In genomic region chr17:56474311-56474830, GRCm38 (mm10) we compare ENCODE assay signal across 10 mouse cellular contexts. TPM values are rescaled to one million over a fixed set of nuclear protein-coding genes. Genes with fewer than 3 reads are reported as not detected.
DNase-seq lines count a peak whose midpoint lies in the region; ATAC-seq and TF ChIP-seq lines count a peak whose summit lies in the region.
"Had no signal": no experiment of that assay in that cellular context is flagged by ENCODE, and none has a peak within 500 bp of the region (broad histone marks: within the 10 kb centered on the region; RNA-seq: fewer than 3 reads in every experiment).

No protein-coding gene starts in this region.

- H3K4me3 ChIP-seq in heart, embryonic 10.5 days: peak overlapping the region; percentile 70
- peak overlapping the region; percentile 73 to 92 for H3K4me3 ChIP-seq in ES-E14 (ENCODE audit: insufficient read depth in 1 of 2, low read depth in 1 of 2, low read length in 2 of 2, poor library complexity in 1 of 2, severe bottlenecking in 1 of 2)
- H3K4me3 ChIP-seq in heart, embryonic 13.5 days: peak overlapping the region; percentile 64
- H3K4me3 ChIP-seq in liver, embryonic 15.5 days (replicated peaks): peak overlapping the region; percentile 55

- H3K27ac ChIP-seq in heart, embryonic 10.5 days: peak overlapping the region; percentile 30
- H3K27ac ChIP-seq in ES-E14 (ENCODE audit: insufficient read depth, low read depth, low read length, poor library complexity, severe bottlenecking): no peak overlapping the region
- H3K27ac ChIP-seq in heart, embryonic 13.5 days (replicated peaks): no peak overlapping the region
- H3K27ac ChIP-seq in liver, embryonic 15.5 days (replicated peaks): no peak overlapping the region

- H3K9ac ChIP-seq in ES-E14 (ENCODE audit: insufficient read depth, low read depth, low read length, poor library complexity, severe bottlenecking): peak overlapping the region; percentile 25; the same call in 1 of the 2 replicates
- H3K9ac ChIP-seq in heart, embryonic 13.5 days: peak overlapping the region; percentile 88
- H3K9ac ChIP-seq in liver, embryonic 15.5 days: no peak overlapping the region

- no peak for ATAC-seq in heart, embryonic 13.5 days (ENCODE audit: extremely low read depth, insufficient number of reproducible peaks, low FRiP score, low TSS enrichment)
- ATAC-seq in liver, embryonic 15.5 days (ENCODE audit: insufficient read depth): no peak
- ATAC-seq: Patski had no signal

- no peaks in the 10 kb centered on the region for H3K36me3 ChIP-seq in heart, embryonic 10.5 days
- no peaks in the 10 kb centered on the region for H3K36me3 ChIP-seq in ES-E14 (ENCODE audit: control insufficient read depth, insufficient read depth, low read length, poor library complexity, severe bottlenecking)
- no peaks in the 10 kb centered on the region for H3K36me3 ChIP-seq in heart, embryonic 13.5 days
- H3K36me3 ChIP-seq in liver, embryonic 15.5 days (replicated peaks): no peaks in the 10 kb centered on the region

- no peaks in the 10 kb centered on the region; the same call in 1 of the 2 replicates for H3K9me3 ChIP-seq in heart, embryonic 10.5 days
- no peaks in the 10 kb centered on the region for H3K9me3 ChIP-seq in ES-E14 (ENCODE audit: control insufficient read depth, insufficient read depth, low read depth, low read length)
- H3K9me3 ChIP-seq in heart, embryonic 13.5 days: peaks cover 6% of the 10 kb centered on the region; the same call in 1 of the 2 replicates
- H3K9me3 ChIP-seq in liver, embryonic 15.5 days (replicated peaks): 0 out of 2 replicates have a peak, but pooled peaks cover 5% of the 10 kb centered on the region

- intact Hi-C loops in heart, postnatal 36 days (cut with DNase I): no loop called here

- DNase-seq in heart, embryonic 10.5 days (ENCODE audit: low spot score): no peak
- DNase-seq in heart, postnatal 36 days: no peak
- no peak for DNase-seq in ES-E14 (ENCODE audit: low read depth, low spot score)
- DNase-seq in frontal cortex, adult 2 months (ENCODE audit: extremely low spot score in 1 of 2, low spot score in 1 of 2): no peak
- no peak for DNase-seq in layer of hippocampus, postnatal 25 days (ENCODE audit: extremely low spot score in 1 of 2, low spot score in 1 of 2)
- DNase-seq in spleen, adult 12 weeks (ENCODE audit: low spot score): no peak

- 5% methylated on average over 32 of the region's 32 CpGs for WGBS in heart, embryonic 10.5 days
- 3% methylated on average over 32 of the region's 32 CpGs for WGBS in heart, embryonic 13.5 days
- 6% methylated on average over 32 of the region's 32 CpGs for WGBS in liver, embryonic 15.5 days (ENCODE audit: insufficient replicate concordance)

- peak overlapping the region; percentile 96 for H3K4me2 ChIP-seq in heart, embryonic 13.5 days
- peak overlapping the region; percentile 76 for H3K4me2 ChIP-seq in liver, embryonic 15.5 days

- in situ Hi-C loops in ES-E14 (cut with MboI; ENCODE audit: low sequenced_read_pairs in 2 of 2, unreplicated experiment in 2 of 2): no loop called here

- peaks cover 68% of the 10 kb centered on the region for H3K4me1 ChIP-seq in heart, embryonic 10.5 days
- H3K4me1 ChIP-seq in ES-E14 (ENCODE audit: control insufficient read depth in 2 of 2, insufficient read depth in 2 of 2, low read length in 2 of 2, poor library complexity in 1 of 2): peaks cover 7 to 45% of the 10 kb centered on the region in 2 experiments; a peak in 3 of 4 replicates
- H3K4me1 ChIP-seq in heart, embryonic 13.5 days: peaks cover 65% of the 10 kb centered on the region
- peaks cover 60% of the 10 kb centered on the region for H3K4me1 ChIP-seq in liver, embryonic 15.5 days (replicated peaks)

- peaks cover 71% of the 10 kb centered on the region for H3K27me3 ChIP-seq in heart, embryonic 10.5 days (ENCODE audit: insufficient read depth, poor library complexity, severe bottlenecking)
- H3K27me3 ChIP-seq in heart, embryonic 13.5 days (replicated peaks): peaks cover 68% of the 10 kb centered on the region
- H3K27me3 ChIP-seq in liver, embryonic 15.5 days: peaks cover 99% of the 10 kb centered on the region
- H3K27me3 ChIP-seq: Patski had no signal

TF ChIP-seq in ES-E14, 5 proteins besides CTCF, POLR2A, EP300 and RAD21:
- TF ChIP-seq HCFC1 (IDR thresholded peaks at IDR 0.05; ENCODE audit: borderline replicate concordance, insufficient read depth, low read length): no peak
- TF ChIP-seq ZNF384 (IDR thresholded peaks at IDR 0.05; ENCODE audit: low read depth, low read length): no peak
- no peak for TF ChIP-seq CHD2 (IDR thresholded peaks at IDR 0.05; ENCODE audit: low read depth, low read length)
- no peak for TF ChIP-seq MAFK (IDR thresholded peaks at IDR 0.05; ENCODE audit: insufficient read depth, low read depth, low read length)
- TF ChIP-seq ZC3H11A (IDR thresholded peaks at IDR 0.05; ENCODE audit: borderline replicate concordance, low read depth, low read length): no peak

RNA-seq across cellular contexts. Expression of gene Ptprs, which starts 1.9 kb away (rescaled TPM):
- polyA plus RNA-seq in heart, embryonic 10.5 days (2016; fragmentation: Nextera tagmentation; extraction: Ambion mirVana): 50.4 and 73.5 TPM in 2 replicates
- 10 to 100 TPM; 45.8 to 47.7 TPM for total RNA-seq in heart, postnatal 36 days (2021)
- 128 and 197 TPM in 2 replicates for total RNA-seq in ES-E14 (2012; rRNA removed)
- polyA plus RNA-seq in heart, embryonic 13.5 days (2015; fragmentation: Nextera tagmentation; extraction: Ambion mirVana): 45.4 and 50.1 TPM in 2 replicates
- polyA plus RNA-seq in liver, embryonic 15.5 days (2015; fragmentation: Nextera tagmentation; extraction: Ambion mirVana): 5.5 and 6.1 TPM in 2 replicates
- 622 and 690 TPM in 2 replicates for polyA plus RNA-seq in frontal cortex, adult 2 months (2012; rRNA removed)
- total RNA-seq in layer of hippocampus, postnatal 25 days (2021): 100 to 1,000 TPM; 658 to 741 TPM

RNA-seq across cellular contexts. Expression of gene Znrf4, which starts 37.9 kb away (rescaled TPM):
- not detected in 2 replicates for polyA plus RNA-seq in heart, embryonic 10.5 days (2016; fragmentation: Nextera tagmentation; extraction: Ambion mirVana)
- not detected for total RNA-seq in heart, postnatal 36 days (2021)
- not detected in 2 replicates for total RNA-seq in ES-E14 (2012; rRNA removed)
- polyA plus RNA-seq in heart, embryonic 13.5 days (2015; fragmentation: Nextera tagmentation; extraction: Ambion mirVana): not detected in 2 replicates
- polyA plus RNA-seq in liver, embryonic 15.5 days (2015; fragmentation: Nextera tagmentation; extraction: Ambion mirVana): not detected in 2 replicates
- polyA plus RNA-seq in frontal cortex, adult 2 months (2012; rRNA removed): not detected in 2 replicates
- not detected for total RNA-seq in layer of hippocampus, postnatal 25 days (2021)
- total RNA-seq: heart, adult 18-20 months had no signal
- polyA plus RNA-seq: Patski had no signal
